Mouse (Mus musculus) limb, embryonic 15.5 days (tissue): ENCODE data around the gene Mr1. TPM values are rescaled to one million over a fixed set of nuclear protein-coding genes. Genes with fewer than 3 reads are reported as not detected.
"Not testable (repeated sequence)": the region's sequence is repeated elsewhere in the genome, so short reads cannot be mapped to it uniquely, and the experiment has no call there.

ENCODE experiments used
- ATAC-seq: fragments of 200-750 bp; cut with Nextera tagmentation; 2 replicates; pipeline ENCODE4 v1.8.0; 2017; ENCODE audit warnings: low read depth, moderate TSS enrichment; ENCODE audit not compliant: insufficient number of reproducible peaks, low FRiP score, low TSS enrichment
- H3K27ac ChIP-seq: fragments of 300-500 bp; sonication (generic); 2 replicates; pipeline ENCODE4 v1.5.1; 2015; ENCODE audit warnings: moderate library complexity, mild to moderate bottlenecking, inconsistent platforms
- H3K27me3 ChIP-seq: fragments of 300-500 bp; sonication (generic); 2 replicates; pipeline ENCODE4 v1.6.1; 2015; ENCODE audit warnings: inconsistent platforms
- H3K36me3 ChIP-seq: fragments of 300-500 bp; sonication (generic); 2 replicates; pipeline ENCODE4 v1.6.1; 2015; ENCODE audit warnings: inconsistent platforms
- H3K4me1 ChIP-seq: fragments of 300-500 bp; sonication (generic); 2 replicates; pipeline ENCODE4 v1.6.1; 2015; ENCODE audit warnings: inconsistent platforms
- H3K4me2 ChIP-seq: fragments of 300-500 bp; sonication (generic); 2 replicates; pipeline ENCODE4 v1.6.1; 2015; ENCODE audit warnings: mild to moderate bottlenecking, inconsistent platforms
- H3K4me3 ChIP-seq: fragments of 300-500 bp; sonication (generic); 2 replicates; pipeline ENCODE4 v1.5.1; 2015; ENCODE audit warnings: mild to moderate bottlenecking, inconsistent platforms
- H3K9ac ChIP-seq: fragments of 300-500 bp; sonication (generic); 2 replicates; pipeline ENCODE4 v1.6.1; 2015; ENCODE audit warnings: inconsistent platforms
- H3K9me3 ChIP-seq: fragments of 300-500 bp; sonication (generic); 2 replicates; pipeline ENCODE4 v1.6.1; 2016; ENCODE audit warnings: inconsistent platforms
- WGBS: fragments of 180-500 bp; shearing (Covaris S2); methylation state at CpG from one replicate; pipeline ENCODE4 v1.1.7; 2015; 5-methylcytosine and 5-hydroxymethylcytosine counted together
- polyA plus RNA-seq: library from polyadenylated mRNA; unstranded; fragments of >200 nt; fragmentation: Nextera tagmentation; extraction: Ambion mirVana; gene quantifications from 2 replicates; pipeline ENCODE4 v1.2.1, GENCODE M21; 2015

The Mr1 gene
- 9.6 and 10.5 TPM in 2 replicates for polyA plus RNA-seq

- Histone ChIP-seq H3K27me3 (no peaks in the 10 kb centered on the region), H3K4me1 (peaks cover 7% of the 10 kb centered on the region), H3K4me3 (peak within 1 kb of the TSS; percentile 49), H3K27ac (peak within 1 kb of the TSS; percentile 59), H3K9me3 (no peaks in the 10 kb centered on the region), H3K4me2 (peak within 1 kb of the TSS; percentile 54), H3K9ac (peak within 1 kb of the TSS; percentile 49), H3K36me3 (no peaks in the 10 kb centered on the region)
- 21% methylated on average over 8 of the region's 8 CpGs for WGBS
- ATAC-seq, result peak; percentile 90
These were observed at the start of gene Mr1 for GRCm38 (mm10) chr1:155146572-155146980. TSS of gene Mr1 (minus strand) at chr1:155146814.

- H3K9me3 ChIP-seq, result no peaks in the 10 kb centered on the region
These were observed 46.3 kb upstream of the Mr1 start for GRCm38 (mm10) chr1:155192805-155193368.

GRCm38 (mm10) chr1:155191671-155192070, 45.1 kb upstream of the Mr1 start:
- Histone ChIP-seq H3K4me2 (no peak overlapping the region), H3K9ac (no peak overlapping the region), H3K4me3 (no peak overlapping the region), H3K9me3 (no peaks in the 10 kb centered on the region), H3K27me3 (no peaks in the 10 kb centered on the region), H3K4me1 (peaks cover 9% of the 10 kb centered on the region; the same call in 1 of the 2 replicates), H3K27ac (no peak overlapping the region), H3K36me3 (peaks cover 54% of the 10 kb centered on the region)
- WGBS, result 67% methylated on average over 2 of the region's 2 CpGs
- ATAC-seq, result no peak

More at GRCm38 (mm10) chr1:155192805-155193368, 46.3 kb upstream of the Mr1 start:
- WGBS, result 43% methylated on average over 15 of the region's 15 CpGs
- Histone ChIP-seq H3K4me3 (no peak overlapping the region), H3K9ac (no peak overlapping the region), H3K27ac (peak overlapping the region; percentile 44; the same call in 1 of the 2 replicates), H3K36me3 (peaks cover 51% of the 10 kb centered on the region), H3K4me1 (peaks cover 9% of the 10 kb centered on the region; the same call in 1 of the 2 replicates), H3K27me3 (no peaks in the 10 kb centered on the region), H3K4me2 (no peak overlapping the region)
- no peak for ATAC-seq

- peaks cover 54% of the 10 kb centered on the region for H3K36me3 ChIP-seq
- peaks cover 9% of the 10 kb centered on the region; the same call in 1 of the 2 replicates for H3K4me1 ChIP-seq
- 93% methylated on average over 8 of the region's 8 CpGs for WGBS
- H3K9ac ChIP-seq, result no peak overlapping the region
- H3K4me3 ChIP-seq, result no peak overlapping the region
- no peaks in the 10 kb centered on the region for H3K9me3 ChIP-seq
- no peak overlapping the region for H3K27ac ChIP-seq
- H3K27me3 ChIP-seq, result no peaks in the 10 kb centered on the region
- H3K4me2 ChIP-seq, result no peak overlapping the region
- ATAC-seq, result no peak
These were observed 44.6 kb upstream of the Mr1 start for GRCm38 (mm10) chr1:155191219-155191618.

GRCm38 (mm10) chr1:155188656-155189055, 42.0 kb upstream of the Mr1 start:
- H3K27ac ChIP-seq, result no peak overlapping the region
- H3K4me3 ChIP-seq, result no peak overlapping the region
- peaks cover 9% of the 10 kb centered on the region; the same call in 1 of the 2 replicates for H3K4me1 ChIP-seq
- WGBS, result 95% methylated on average over 4 of the region's 4 CpGs
- H3K4me2 ChIP-seq, result no peak overlapping the region
- no peaks in the 10 kb centered on the region for H3K9me3 ChIP-seq
- no peak overlapping the region for H3K9ac ChIP-seq
- no peaks in the 10 kb centered on the region for H3K27me3 ChIP-seq
- H3K36me3 ChIP-seq, result peaks cover 42% of the 10 kb centered on the region
- ATAC-seq, result no peak

GRCm38 (mm10) chr1:155184191-155184590, 37.6 kb upstream of the Mr1 start:
- Histone ChIP-seq H3K9ac (no peak overlapping the region), H3K9me3 (no peaks in the 10 kb centered on the region), H3K27me3 (no peaks in the 10 kb centered on the region), H3K4me1 (no peaks in the 10 kb centered on the region), H3K4me3 (no peak overlapping the region), H3K27ac (no peak overlapping the region), H3K4me2 (no peak overlapping the region), H3K36me3 (peaks cover 27% of the 10 kb centered on the region)
- no peak for ATAC-seq
- WGBS, result 80% methylated on average over 3 of the region's 3 CpGs

GRCm38 (mm10) chr1:155178192-155178924, 31.7 kb upstream of the Mr1 start:
- Histone ChIP-seq H3K36me3 (peaks cover 41% of the 10 kb centered on the region), H3K4me1 (no peaks in the 10 kb centered on the region), H3K4me3 (no peak overlapping the region), H3K4me2 (no peak overlapping the region), H3K9me3 (no peaks in the 10 kb centered on the region), H3K27ac (no peak overlapping the region), H3K9ac (no peak overlapping the region), H3K27me3 (no peaks in the 10 kb centered on the region)
- 82% methylated on average over 2 of the region's 2 CpGs for WGBS
- ATAC-seq, result no peak

- no peak overlapping the region for H3K4me3 ChIP-seq
- no peak for ATAC-seq
- 82% methylated on average over 1 of the region's 1 CpGs for WGBS
These were observed 27.8 kb upstream of the Mr1 start for GRCm38 (mm10) chr1:155174424-155174823.

GRCm38 (mm10) chr1:155173644-155174016, 27.0 kb upstream of the Mr1 start:
- not testable (repeated sequence) for H3K9me3 ChIP-seq, H3K4me2 ChIP-seq, H3K4me3 ChIP-seq, ATAC-seq, H3K27ac ChIP-seq, H3K4me1 ChIP-seq, H3K27me3 ChIP-seq, H3K9ac ChIP-seq
- peaks cover 22% of the 10 kb centered on the region for H3K36me3 ChIP-seq
- 75% methylated on average over 1 of the region's 1 CpGs for WGBS

More at GRCm38 (mm10) chr1:155174424-155174823, 27.8 kb upstream of the Mr1 start:
- H3K36me3 ChIP-seq, result peaks cover 29% of the 10 kb centered on the region
- H3K4me1 ChIP-seq, result no peaks in the 10 kb centered on the region
- no peak overlapping the region for H3K9ac ChIP-seq
- no peaks in the 10 kb centered on the region for H3K9me3 ChIP-seq
- H3K27me3 ChIP-seq, result no peaks in the 10 kb centered on the region
- H3K4me2 ChIP-seq, result no peak overlapping the region
- H3K27ac ChIP-seq, result no peak overlapping the region

- Histone ChIP-seq H3K27me3 (no peaks in the 10 kb centered on the region), H3K9me3 (no peaks in the 10 kb centered on the region), H3K4me3 (no peak overlapping the region), H3K4me1 (no peaks in the 10 kb centered on the region), H3K36me3 (peaks cover 19% of the 10 kb centered on the region), H3K9ac (no peak overlapping the region), H3K4me2 (no peak overlapping the region), H3K27ac (no peak overlapping the region)
- 90% methylated on average over 3 of the region's 3 CpGs for WGBS
- ATAC-seq, result no peak
These were observed 26.5 kb upstream of the Mr1 start for GRCm38 (mm10) chr1:155172895-155173643.

- no peaks in the 10 kb centered on the region for H3K27me3 ChIP-seq
- no peak overlapping the region for H3K4me2 ChIP-seq
- 0 out of 2 replicates have a peak, but pooled peaks cover 7% of the 10 kb centered on the region for H3K36me3 ChIP-seq
- H3K4me3 ChIP-seq, result no peak overlapping the region
- no peak for ATAC-seq
- no peak overlapping the region for H3K9ac ChIP-seq
- no peak overlapping the region for H3K27ac ChIP-seq
- no peaks in the 10 kb centered on the region for H3K9me3 ChIP-seq
- H3K4me1 ChIP-seq, result no peaks in the 10 kb centered on the region
These were observed 23.3 kb upstream of the Mr1 start for GRCm38 (mm10) chr1:155169935-155170334.

GRCm38 (mm10) chr1:155167453-155167852, 20.8 kb upstream of the Mr1 start:
- 81% methylated on average over 3 of the region's 3 CpGs for WGBS
- Histone ChIP-seq H3K4me2 (no peak overlapping the region), H3K36me3 (no peaks in the 10 kb centered on the region), H3K4me3 (no peak overlapping the region), H3K9ac (no peak overlapping the region), H3K9me3 (no peaks in the 10 kb centered on the region), H3K27me3 (no peaks in the 10 kb centered on the region), H3K27ac (no peak overlapping the region), H3K4me1 (no peaks in the 10 kb centered on the region)
- no peak for ATAC-seq
